Mouse (Mus musculus) heart, embryonic 10.5 days (tissue): ENCODE data around the gene Tmem212. TPM values are rescaled to one million over a fixed set of nuclear protein-coding genes. Genes with fewer than 3 reads are reported as not detected.

ENCODE experiments used
- polyA plus RNA-seq: library from polyadenylated mRNA; unstranded; fragments of >200 nt; fragmentation: Nextera tagmentation; extraction: Ambion mirVana; gene quantifications from 2 replicates; pipeline ENCODE4 v1.2.1, GENCODE M21; 2016

The Tmem212 gene
- polyA plus RNA-seq, 1 experiment from 2014 or later, result not detected

Other genes with a start within 250 kb of the Tmem212 start
- gene Fndc3b, start 185.1 kb downstream of the Tmem212 start, polyA plus RNA-seq, result 21.9 and 26.0 TPM in 2 replicates
- 5.7 TPM in 2 replicates for gene Pld1, start 42.3 kb upstream of the Tmem212 start, polyA plus RNA-seq